Comparison of ENCODE assay signal across 8 mouse cellular contexts in genomic region chr6:84583371-84583770, GRCm38 (mm10). TPM values are rescaled to one million over a fixed set of nuclear protein-coding genes. Genes with fewer than 3 reads are reported as not detected.
DNase-seq lines count a peak whose midpoint lies in the region; ATAC-seq and TF ChIP-seq lines count a peak whose summit lies in the region.

No protein-coding gene starts in this region.

- no peak for TF ChIP-seq CTCF in ES-Bruce4 (IDR thresholded peaks at IDR 0.05; ENCODE audit: low read depth, low read length)

- no peak for TF ChIP-seq POLR2A in ES-Bruce4 (IDR thresholded peaks at IDR 0.05; ENCODE audit: insufficient read depth, low read length)

- no peaks in the 10 kb centered on the region for H3K36me3 ChIP-seq in ES-Bruce4 (ENCODE audit: control insufficient read depth, insufficient read depth, low read length, poor library complexity, severe bottlenecking)
- no peaks in the 10 kb centered on the region for H3K36me3 ChIP-seq in hindbrain, embryonic 14.5 days (replicated peaks; ENCODE audit: control insufficient read depth, insufficient read depth)
- peaks cover 72% of the 10 kb centered on the region for H3K36me3 ChIP-seq in limb, embryonic 10.5 days
- H3K36me3 ChIP-seq in stomach, embryonic 15.5 days, result no peaks in the 10 kb centered on the region

- H3K9me3 ChIP-seq in ES-Bruce4 (replicated peaks; ENCODE audit: control insufficient read depth, insufficient read depth, low read length, poor library complexity, severe bottlenecking), result no peaks in the 10 kb centered on the region
- H3K9me3 ChIP-seq in hindbrain, embryonic 14.5 days (ENCODE audit: control insufficient read depth, low read length), result no peaks in the 10 kb centered on the region
- H3K9me3 ChIP-seq in limb, embryonic 10.5 days (replicated peaks), result no peaks in the 10 kb centered on the region
- H3K9me3 ChIP-seq in stomach, embryonic 15.5 days, result no peaks in the 10 kb centered on the region

- H3K27me3 ChIP-seq in ES-Bruce4 (ENCODE audit: control insufficient read depth, insufficient read depth, low read length, poor library complexity, severe bottlenecking), result peaks cover 42% of the 10 kb centered on the region
- peaks cover 97% of the 10 kb centered on the region for H3K27me3 ChIP-seq in hindbrain, embryonic 14.5 days (ENCODE audit: control insufficient read depth, insufficient read depth, low read length)
- H3K27me3 ChIP-seq in limb, embryonic 10.5 days (ENCODE audit: low read depth, poor library complexity, severe bottlenecking), result peaks cover 74% of the 10 kb centered on the region
- H3K27me3 ChIP-seq in stomach, embryonic 15.5 days (replicated peaks), result peaks cover 67% of the 10 kb centered on the region

- H3K4me3 ChIP-seq in ES-Bruce4 (ENCODE audit: low read depth, low read length), result peak overlapping the region; percentile 42
- peak overlapping the region; percentile 45 for H3K4me3 ChIP-seq in hindbrain, embryonic 14.5 days (replicated peaks; ENCODE audit: low read length)
- H3K4me3 ChIP-seq in limb, embryonic 10.5 days, result peak overlapping the region; percentile 81
- peak overlapping the region; percentile 49 for H3K4me3 ChIP-seq in stomach, embryonic 15.5 days (replicated peaks)

- WGBS in hindbrain, embryonic 14.5 days, result under 1% methylated on average over 26 of the region's 26 CpGs
- WGBS in limb, embryonic 10.5 days, result under 1% methylated on average over 26 of the region's 26 CpGs
- WGBS in stomach, embryonic 15.5 days, result under 1% methylated on average over 26 of the region's 26 CpGs

- H3K9ac ChIP-seq in ES-Bruce4 (ENCODE audit: low read depth, poor library complexity, severe bottlenecking), result no peak overlapping the region
- H3K9ac ChIP-seq in hindbrain, embryonic 14.5 days, result peak overlapping the region; percentile 59
- no peak overlapping the region for H3K9ac ChIP-seq in stomach, embryonic 15.5 days

- peak; percentile 71 for DNase-seq in brain, adult 2 months (ENCODE audit: low read depth, low spot score)
- peak; percentile 57 to 69 for DNase-seq in gastrocnemius, adult 8-10 months (ENCODE audit: low spot score in 2 of 2)
- DNase-seq in hindbrain, embryonic 14.5 days (ENCODE audit: low spot score), result peak; percentile 65
- DNase-seq in limb, embryonic 10.5 days (ENCODE audit: low spot score), result peak; percentile 85
- DNase-seq in mesoderm, embryonic 11.5 days (ENCODE audit: low read depth, low spot score), result peak; percentile 77

- no peaks in the 10 kb centered on the region for H3K4me1 ChIP-seq in ES-Bruce4 (ENCODE audit: control insufficient read depth, insufficient read depth, low read length)
- peaks cover 47% of the 10 kb centered on the region for H3K4me1 ChIP-seq in hindbrain, embryonic 14.5 days (replicated peaks; ENCODE audit: control insufficient read depth, insufficient read depth, low read length)
- H3K4me1 ChIP-seq in limb, embryonic 10.5 days, result peaks cover 86% of the 10 kb centered on the region
- H3K4me1 ChIP-seq in stomach, embryonic 15.5 days, result peaks cover 59% of the 10 kb centered on the region

- TF ChIP-seq EP300 in ES-Bruce4 (IDR thresholded peaks at IDR 0.05; ENCODE audit: insufficient read depth, low read depth, low read length), result no peak

- peak overlapping the region; percentile 85 for H3K4me2 ChIP-seq in hindbrain, embryonic 14.5 days (replicated peaks)
- peak overlapping the region; percentile 94 for H3K4me2 ChIP-seq in stomach, embryonic 15.5 days

- H3K27ac ChIP-seq in ES-Bruce4 (ENCODE audit: insufficient read depth, low read length), result no peak overlapping the region
- H3K27ac ChIP-seq in hindbrain, embryonic 14.5 days, result peak overlapping the region; percentile 32; the same call in 1 of the 2 replicates
- H3K27ac ChIP-seq in limb, embryonic 10.5 days, result peak overlapping the region; percentile 95
- H3K27ac ChIP-seq in stomach, embryonic 15.5 days, result no peak overlapping the region

- ATAC-seq in hindbrain, embryonic 14.5 days (ENCODE audit: low FRiP score), result peak; percentile 35; the same call in 1 of the 2 replicates
- ATAC-seq in stomach, embryonic 15.5 days (ENCODE audit: insufficient read depth, low FRiP score, low read depth), result peak; percentile 63; the same call in 1 of the 2 replicates
- no peak for ATAC-seq in cerebellum, adult (ENCODE audit: insufficient number of reproducible peaks, low FRiP score, low TSS enrichment)

RNA-seq across cellular contexts. Expression of gene Cyp26b1, which starts 10.3 kb away (rescaled TPM):
- polyA plus RNA-seq in ES-Bruce4 (2011; ENCODE audit: insufficient read depth, insufficient read length, low read depth, missing spikeins), result 0.46 TPM in 2 replicates
- total RNA-seq in gastrocnemius, adult 8-10 months (2022), result 10 to 100 TPM in 1 of 4 experiments, 1 to 10 TPM in 3; 1.2 to 11.2 (median 6.3) TPM
- polyA plus RNA-seq in hindbrain, embryonic 14.5 days (2014; fragmentation: Nextera tagmentation; extraction: Ambion mirVana), result 22.5 and 26.6 TPM in 2 replicates
- 32.7 and 47.1 TPM in 2 replicates for polyA plus RNA-seq in limb, embryonic 10.5 days (2016; fragmentation: Nextera tagmentation; extraction: Ambion mirVana)
- 2.3 and 2.4 TPM in 2 replicates for polyA plus RNA-seq in stomach, embryonic 15.5 days (2015; fragmentation: Nextera tagmentation; extraction: Ambion mirVana)

Comparison
In these comparisons a context has a peak if more than half of its experiments do, and no peak if none do; other contexts are left out.
1. H3K27ac ChIP-seq: peak in hindbrain, embryonic 14.5 days (single experiment) and limb, embryonic 10.5 days (single experiment); none in ES-Bruce4 (single experiment) and stomach, embryonic 15.5 days (single experiment).
2. Peak in every context shown above with its lines, with median percentiles within 50 percentile points of each other: H3K4me3 ChIP-seq and DNase-seq.